8 mouse cellular contexts compared by ENCODE assay signal in genomic region chr11:102216056-102216885, GRCm38 (mm10). TPM values are rescaled to one million over a fixed set of nuclear protein-coding genes. Genes with fewer than 3 reads are reported as not detected.
DNase-seq lines count a peak whose midpoint lies in the region; ATAC-seq and TF ChIP-seq lines count a peak whose summit lies in the region.

No protein-coding gene starts in this region.

- WGBS in forebrain, embryonic 11.5 days: 66% methylated on average over 12 of the region's 12 CpGs
- 62% methylated on average over 12 of the region's 12 CpGs for WGBS in forebrain, embryonic 10.5 days
- WGBS in forebrain, embryonic 12.5 days: 61% methylated on average over 12 of the region's 12 CpGs
- 49% methylated on average over 12 of the region's 12 CpGs for WGBS in hindbrain, embryonic 15.5 days
- 44% methylated on average over 12 of the region's 12 CpGs for whole genome bisulfite sequencing in liver, embryonic 12.5 days (ENCODE audit: insufficient replicate concordance)
- WGBS in stomach, postnatal 0 days: 10% methylated on average over 12 of the region's 12 CpGs

- H3K36me3 ChIP-seq in forebrain, embryonic 11.5 days (ENCODE audit: control insufficient read depth, insufficient read depth, low read length): no peaks in the 10 kb centered on the region
- peaks cover 8% of the 10 kb centered on the region for H3K36me3 ChIP-seq in forebrain, embryonic 10.5 days (replicated peaks)
- H3K36me3 ChIP-seq in MEL (ENCODE audit: control insufficient read depth in 1 of 2, insufficient read depth in 2 of 2, low read length in 2 of 2): peaks cover 0 to 26% of the 10 kb centered on the region in 2 experiments; a peak in 2 of 4 replicates
- H3K36me3 ChIP-seq in forebrain, embryonic 12.5 days (replicated peaks): peaks cover 16% of the 10 kb centered on the region
- H3K36me3 ChIP-seq in hindbrain, embryonic 15.5 days: no peaks in the 10 kb centered on the region
- H3K36me3 ChIP-seq in liver, embryonic 12.5 days: no peaks in the 10 kb centered on the region
- H3K36me3 ChIP-seq in stomach, postnatal 0 days (ENCODE audit: control insufficient read depth, insufficient read depth, low read length): no peaks in the 10 kb centered on the region

- no peaks in the 10 kb centered on the region for H3K79me2 ChIP-seq in MEL (ENCODE audit: control insufficient read depth, insufficient read depth, low read length, poor library complexity)

- no peak for TF ChIP-seq POLR2A in MEL (IDR thresholded peaks at IDR 0.05; ENCODE audit: control insufficient read depth in 1 of 2, insufficient read depth in 1 of 2, low read depth in 1 of 2, low read length in 2 of 2, poor library complexity in 1 of 2)

- no peaks in the 10 kb centered on the region for H3K9me3 ChIP-seq in forebrain, embryonic 11.5 days (ENCODE audit: control insufficient read depth, low read length)
- H3K9me3 ChIP-seq in forebrain, embryonic 10.5 days: no peaks in the 10 kb centered on the region
- no peaks in the 10 kb centered on the region for H3K9me3 ChIP-seq in MEL (replicated peaks; ENCODE audit: insufficient read depth, low read length)
- no peaks in the 10 kb centered on the region for H3K9me3 ChIP-seq in forebrain, embryonic 12.5 days
- no peaks in the 10 kb centered on the region for H3K9me3 ChIP-seq in hindbrain, embryonic 15.5 days
- H3K9me3 ChIP-seq in liver, embryonic 12.5 days (replicated peaks): no peaks in the 10 kb centered on the region
- no peaks in the 10 kb centered on the region for H3K9me3 ChIP-seq in stomach, postnatal 0 days (ENCODE audit: control insufficient read depth, low read length)

- H3K4me3 ChIP-seq in forebrain, embryonic 11.5 days (ENCODE audit: low read depth, low read length): no peak overlapping the region
- no peak overlapping the region for H3K4me3 ChIP-seq in forebrain, embryonic 10.5 days
- H3K4me3 ChIP-seq in MEL (ENCODE audit: control insufficient read depth in 1 of 2, insufficient read depth in 1 of 2, low read depth in 2 of 2, low read length in 2 of 2): no peak overlapping the region
- no peak overlapping the region for H3K4me3 ChIP-seq in forebrain, embryonic 12.5 days (replicated peaks)
- H3K4me3 ChIP-seq in hindbrain, embryonic 15.5 days: no peak overlapping the region
- H3K4me3 ChIP-seq in liver, embryonic 12.5 days: no peak overlapping the region
- H3K4me3 ChIP-seq in stomach, postnatal 0 days (ENCODE audit: low read depth, low read length): peak overlapping the region; percentile 51; the same call in 1 of the 2 replicates

- H3K27me3 ChIP-seq in forebrain, embryonic 11.5 days (ENCODE audit: control insufficient read depth, insufficient read depth, low read length): no peaks in the 10 kb centered on the region
- H3K27me3 ChIP-seq in forebrain, embryonic 10.5 days (ENCODE audit: poor library complexity, severe bottlenecking): no peaks in the 10 kb centered on the region
- no peaks in the 10 kb centered on the region for H3K27me3 ChIP-seq in MEL (ENCODE audit: control insufficient read depth in 1 of 2, insufficient read depth in 2 of 2, low read length in 2 of 2)
- H3K27me3 ChIP-seq in forebrain, embryonic 12.5 days: no peaks in the 10 kb centered on the region
- no peaks in the 10 kb centered on the region for H3K27me3 ChIP-seq in hindbrain, embryonic 15.5 days
- H3K27me3 ChIP-seq in liver, embryonic 12.5 days (replicated peaks): no peaks in the 10 kb centered on the region
- H3K27me3 ChIP-seq in stomach, postnatal 0 days (ENCODE audit: control insufficient read depth, insufficient read depth, low read length): no peaks in the 10 kb centered on the region

- no peak overlapping the region for H3K9ac ChIP-seq in forebrain, embryonic 11.5 days (ENCODE audit: low read length)
- H3K9ac ChIP-seq in MEL (ENCODE audit: control insufficient read depth, low read depth, low read length, poor library complexity, severe bottlenecking): no peak overlapping the region
- peak overlapping the region; percentile 25; the same call in 1 of the 2 replicates for H3K9ac ChIP-seq in forebrain, embryonic 12.5 days
- no peak overlapping the region for H3K9ac ChIP-seq in hindbrain, embryonic 15.5 days
- no peak overlapping the region for H3K9ac ChIP-seq in liver, embryonic 12.5 days
- H3K9ac ChIP-seq in stomach, postnatal 0 days (ENCODE audit: low read length): peak overlapping the region; percentile 69

- no peak for TF ChIP-seq CTCF in MEL (IDR thresholded peaks at IDR 0.05 in 2 of 3, conservative IDR thresholded peaks at IDR 0.05 in 1 of 3; ENCODE audit: control insufficient read depth in 1 of 3, insufficient read depth in 1 of 3, low read depth in 2 of 3, low read length in 3 of 3, poor library complexity in 1 of 3, severe bottlenecking in 1 of 3)
- 0 out of 2 replicates have a peak, but pooled peaks have one; percentile 4 for TF ChIP-seq CTCF in stomach, postnatal 0 days (IDR thresholded peaks at IDR 0.05; ENCODE audit: low read depth)

- peak; percentile 48 for DNase-seq in forebrain, embryonic 11.5 days (ENCODE audit: low spot score)
- DNase-seq in forebrain, embryonic 10.5 days (ENCODE audit: extremely low spot score, low spot score): no peak
- peak; percentile 53 for DNase-seq in MEL (ENCODE audit: low read depth, low spot score)
- peak; percentile 82 for DNase-seq in stomach, postnatal 0 days (ENCODE audit: low spot score)
- no peak for DNase-seq in urinary bladder, adult 18-20 months (ENCODE audit: low spot score in 2 of 2)

- no peak for TF ChIP-seq RAD21 in MEL (IDR thresholded peaks at IDR 0.05; ENCODE audit: low read depth, low read length)

- no peak overlapping the region for H3K4me2 ChIP-seq in forebrain, embryonic 11.5 days (ENCODE audit: low read depth, low read length, severe bottlenecking)
- no peak overlapping the region for H3K4me2 ChIP-seq in forebrain, embryonic 12.5 days
- H3K4me2 ChIP-seq in hindbrain, embryonic 15.5 days: no peak overlapping the region
- peak overlapping the region; percentile 79 for H3K4me2 ChIP-seq in liver, embryonic 12.5 days
- peak overlapping the region; percentile 81 for H3K4me2 ChIP-seq in stomach, postnatal 0 days (replicated peaks; ENCODE audit: low read depth)

- no peak overlapping the region for H3K27ac ChIP-seq in forebrain, embryonic 11.5 days (ENCODE audit: low read depth, low read length)
- H3K27ac ChIP-seq in forebrain, embryonic 10.5 days: no peak overlapping the region
- H3K27ac ChIP-seq in MEL (ENCODE audit: control insufficient read depth, low read depth, low read length): no peak overlapping the region
- no peak overlapping the region for H3K27ac ChIP-seq in forebrain, embryonic 12.5 days
- peak overlapping the region; percentile 27; the same call in 1 of the 2 replicates for H3K27ac ChIP-seq in hindbrain, embryonic 15.5 days (replicated peaks)
- H3K27ac ChIP-seq in liver, embryonic 12.5 days: peak overlapping the region; percentile 68
- peak overlapping the region; percentile 91 for H3K27ac ChIP-seq in stomach, postnatal 0 days (replicated peaks)

- no peak for ATAC-seq in forebrain, embryonic 11.5 days (replicated peaks; ENCODE audit: low FRiP score)
- no peak for ATAC-seq in forebrain, embryonic 12.5 days (ENCODE audit: low FRiP score)
- ATAC-seq in hindbrain, embryonic 15.5 days (ENCODE audit: low FRiP score, low read depth): no peak
- no peak for ATAC-seq in liver, embryonic 12.5 days
- ATAC-seq in stomach, postnatal 0 days (ENCODE audit: low FRiP score, low TSS enrichment): peak; percentile 86

- H3K4me1 ChIP-seq in forebrain, embryonic 11.5 days (replicated peaks; ENCODE audit: control insufficient read depth, insufficient read depth, low read length): peaks cover 16% of the 10 kb centered on the region
- peaks cover 82% of the 10 kb centered on the region for H3K4me1 ChIP-seq in forebrain, embryonic 10.5 days
- peaks cover 17 to 39% of the 10 kb centered on the region in 2 experiments for H3K4me1 ChIP-seq in MEL (ENCODE audit: control insufficient read depth in 1 of 2, insufficient read depth in 2 of 2, low read length in 2 of 2)
- peaks cover 66% of the 10 kb centered on the region for H3K4me1 ChIP-seq in forebrain, embryonic 12.5 days
- H3K4me1 ChIP-seq in hindbrain, embryonic 15.5 days (replicated peaks): peaks cover 81% of the 10 kb centered on the region
- H3K4me1 ChIP-seq in liver, embryonic 12.5 days: peaks cover 87% of the 10 kb centered on the region
- H3K4me1 ChIP-seq in stomach, postnatal 0 days (replicated peaks; ENCODE audit: control insufficient read depth, insufficient read depth): peaks cover 43% of the 10 kb centered on the region

- no peak for TF ChIP-seq EP300 in MEL (IDR thresholded peaks at IDR 0.05; ENCODE audit: low read depth in 1 of 2, low read length in 2 of 2)
- peak; percentile 22 for TF ChIP-seq EP300 in stomach, postnatal 0 days (optimal IDR thresholded peaks at IDR 0.05)

RNA-seq across cellular contexts. Expression of gene Hdac5, which starts 13.7 kb away (rescaled TPM):
- polyA plus RNA-seq in forebrain, embryonic 11.5 days (2014; fragmentation: Nextera tagmentation; extraction: Ambion mirVana): 35.0 and 36.8 TPM in 2 replicates
- 39.8 and 44.6 TPM in 2 replicates for polyA plus RNA-seq in forebrain, embryonic 10.5 days (2016; fragmentation: Nextera tagmentation; extraction: Ambion mirVana)
- total RNA-seq in MEL (2012; rRNA removed): 9.1 and 10.4 TPM in 2 replicates
- 10 to 100 TPM in 1 of 2 experiments, not detected in 1; 29.3 TPM for polyA plus RNA-seq in MEL (2012; ENCODE audit: insufficient read depth in 1 of 2, insufficient read length in 2 of 2, low read depth in 1 of 2, low replicate concordance in 2 of 2, missing spikeins in 1 of 2)
- polyA plus RNA-seq in forebrain, embryonic 12.5 days (2016; fragmentation: Nextera tagmentation; extraction: Ambion mirVana): 68.8 and 70.6 TPM in 2 replicates
- polyA plus RNA-seq in hindbrain, embryonic 15.5 days (2015; fragmentation: Nextera tagmentation; extraction: Ambion mirVana): 82.7 and 84.9 TPM in 2 replicates
- 21.7 and 23.1 TPM in 2 replicates for polyA plus RNA-seq in liver, embryonic 12.5 days (2016; fragmentation: Nextera tagmentation; extraction: Ambion mirVana)
- 33.8 and 43.3 TPM in 2 replicates for polyA plus RNA-seq in stomach, postnatal 0 days (2015; fragmentation: Nextera tagmentation; extraction: Ambion mirVana)

RNA-seq across cellular contexts. Expression of gene G6pc3, which starts 26.9 kb away (rescaled TPM):
- polyA plus RNA-seq in forebrain, embryonic 11.5 days (2014; fragmentation: Nextera tagmentation; extraction: Ambion mirVana): 30.6 and 32.2 TPM in 2 replicates
- 38.0 and 39.5 TPM in 2 replicates for polyA plus RNA-seq in forebrain, embryonic 10.5 days (2016; fragmentation: Nextera tagmentation; extraction: Ambion mirVana)
- 46.4 and 48.9 TPM in 2 replicates for total RNA-seq in MEL (2012; rRNA removed)
- polyA plus RNA-seq in MEL (2012; ENCODE audit: insufficient read depth in 1 of 2, insufficient read length in 2 of 2, low read depth in 1 of 2, low replicate concordance in 2 of 2, missing spikeins in 1 of 2): 100 to 1,000 TPM in 1 of 2 experiments, not detected in 1; 104 TPM
- polyA plus RNA-seq in forebrain, embryonic 12.5 days (2016; fragmentation: Nextera tagmentation; extraction: Ambion mirVana): 26.6 and 28.3 TPM in 2 replicates
- polyA plus RNA-seq in hindbrain, embryonic 15.5 days (2015; fragmentation: Nextera tagmentation; extraction: Ambion mirVana): 40.4 and 41.2 TPM in 2 replicates
- 18.0 and 19.7 TPM in 2 replicates for polyA plus RNA-seq in liver, embryonic 12.5 days (2016; fragmentation: Nextera tagmentation; extraction: Ambion mirVana)
- 19.2 and 19.4 TPM in 2 replicates for polyA plus RNA-seq in stomach, postnatal 0 days (2015; fragmentation: Nextera tagmentation; extraction: Ambion mirVana)

RNA-seq across cellular contexts. Expression of gene Lsm12, which starts 31.2 kb away (rescaled TPM):
- polyA plus RNA-seq in forebrain, embryonic 11.5 days (2014; fragmentation: Nextera tagmentation; extraction: Ambion mirVana): 73.2 and 78.7 TPM in 2 replicates
- polyA plus RNA-seq in forebrain, embryonic 10.5 days (2016; fragmentation: Nextera tagmentation; extraction: Ambion mirVana): 137 and 141 TPM in 2 replicates
- total RNA-seq in MEL (2012; rRNA removed): 74.2 and 75.0 TPM in 2 replicates
- polyA plus RNA-seq in MEL (2012; ENCODE audit: insufficient read depth in 1 of 2, insufficient read length in 2 of 2, low read depth in 1 of 2, low replicate concordance in 2 of 2, missing spikeins in 1 of 2): 100 to 1,000 TPM; 128 to 150 TPM
- 136 and 139 TPM in 2 replicates for polyA plus RNA-seq in forebrain, embryonic 12.5 days (2016; fragmentation: Nextera tagmentation; extraction: Ambion mirVana)
- 102 and 121 TPM in 2 replicates for polyA plus RNA-seq in hindbrain, embryonic 15.5 days (2015; fragmentation: Nextera tagmentation; extraction: Ambion mirVana)
- polyA plus RNA-seq in liver, embryonic 12.5 days (2016; fragmentation: Nextera tagmentation; extraction: Ambion mirVana): 84.3 and 85.8 TPM in 2 replicates
- polyA plus RNA-seq in stomach, postnatal 0 days (2015; fragmentation: Nextera tagmentation; extraction: Ambion mirVana): 70.0 and 99.4 TPM in 2 replicates

RNA-seq across cellular contexts. Expression of gene BC030867, which starts 32.4 kb away (rescaled TPM):
- 23.5 and 26.6 TPM in 2 replicates for polyA plus RNA-seq in forebrain, embryonic 11.5 days (2014; fragmentation: Nextera tagmentation; extraction: Ambion mirVana)
- 27.3 TPM in 2 replicates for polyA plus RNA-seq in forebrain, embryonic 10.5 days (2016; fragmentation: Nextera tagmentation; extraction: Ambion mirVana)
- 19.5 and 20.0 TPM in 2 replicates for total RNA-seq in MEL (2012; rRNA removed)
- 10 to 100 TPM; 36.2 to 51.7 TPM for polyA plus RNA-seq in MEL (2012; ENCODE audit: insufficient read depth in 1 of 2, insufficient read length in 2 of 2, low read depth in 1 of 2, low replicate concordance in 2 of 2, missing spikeins in 1 of 2)
- polyA plus RNA-seq in forebrain, embryonic 12.5 days (2016; fragmentation: Nextera tagmentation; extraction: Ambion mirVana): 18.5 and 19.4 TPM in 2 replicates
- 3.3 and 3.4 TPM in 2 replicates for polyA plus RNA-seq in hindbrain, embryonic 15.5 days (2015; fragmentation: Nextera tagmentation; extraction: Ambion mirVana)
- 19.5 and 19.7 TPM in 2 replicates for polyA plus RNA-seq in liver, embryonic 12.5 days (2016; fragmentation: Nextera tagmentation; extraction: Ambion mirVana)
- polyA plus RNA-seq in stomach, postnatal 0 days (2015; fragmentation: Nextera tagmentation; extraction: Ambion mirVana): 2.2 and 2.7 TPM in 2 replicates

RNA-seq across cellular contexts. Expression of gene Asb16, which starts 52.3 kb away (rescaled TPM):
- not detected in 2 replicates for polyA plus RNA-seq in forebrain, embryonic 11.5 days (2014; fragmentation: Nextera tagmentation; extraction: Ambion mirVana)
- polyA plus RNA-seq in forebrain, embryonic 10.5 days (2016; fragmentation: Nextera tagmentation; extraction: Ambion mirVana): 0.05 and 0.06 TPM in 2 replicates
- total RNA-seq in MEL (2012; rRNA removed): 3.9 and 4.4 TPM in 2 replicates
- 1 to 10 TPM in 1 of 2 experiments, not detected in 1; 8.5 TPM for polyA plus RNA-seq in MEL (2012; ENCODE audit: insufficient read depth in 1 of 2, insufficient read length in 2 of 2, low read depth in 1 of 2, low replicate concordance in 2 of 2, missing spikeins in 1 of 2)
- not detected in 2 replicates for polyA plus RNA-seq in forebrain, embryonic 12.5 days (2016; fragmentation: Nextera tagmentation; extraction: Ambion mirVana)
- 0.10 and 0.13 TPM in 2 replicates for polyA plus RNA-seq in hindbrain, embryonic 15.5 days (2015; fragmentation: Nextera tagmentation; extraction: Ambion mirVana)
- polyA plus RNA-seq in liver, embryonic 12.5 days (2016; fragmentation: Nextera tagmentation; extraction: Ambion mirVana): 0.05 TPM in 1 of 2 replicates, not detected in the other
- 0.04 TPM in 1 of 2 replicates, not detected in the other for polyA plus RNA-seq in stomach, postnatal 0 days (2015; fragmentation: Nextera tagmentation; extraction: Ambion mirVana)

Comparison
In these comparisons a context has a peak if more than half of its experiments do, and no peak if none do; other contexts are left out.
1. DNase-seq: peak in forebrain, embryonic 11.5 days (single experiment), MEL (single experiment) and stomach, postnatal 0 days (single experiment); none in forebrain, embryonic 10.5 days (single experiment) and urinary bladder, adult 18-20 months (0 of 2).
2. H3K9ac ChIP-seq: peak in forebrain, embryonic 12.5 days (single experiment) and stomach, postnatal 0 days (single experiment); none in forebrain, embryonic 11.5 days (single experiment), MEL (single experiment), hindbrain, embryonic 15.5 days (single experiment) and liver, embryonic 12.5 days (single experiment).
3. H3K27ac ChIP-seq: peak in hindbrain, embryonic 15.5 days (single experiment), liver, embryonic 12.5 days (single experiment) and stomach, postnatal 0 days (single experiment); none in forebrain, embryonic 11.5 days (single experiment), forebrain, embryonic 10.5 days (single experiment), MEL (single experiment) and forebrain, embryonic 12.5 days (single experiment).
4. H3K4me2 ChIP-seq: peak in liver, embryonic 12.5 days (single experiment) and stomach, postnatal 0 days (single experiment); none in forebrain, embryonic 11.5 days (single experiment), forebrain, embryonic 12.5 days (single experiment) and hindbrain, embryonic 15.5 days (single experiment).